Mouse (Mus musculus) layer of hippocampus, adult 18-20 months (tissue): ENCODE results near the gene Cd300lf. TPM values are rescaled to one million over a fixed set of nuclear protein-coding genes. Genes with fewer than 3 reads are reported as not detected.

Source experiments
- DNase-seq, 2 experiments: peaks; one replicate each; pipeline ENCODE4 v3.0.0; 2022; ENCODE audit warnings: low spot score in 2 of 2
- total RNA-seq, 2 experiments: library from RNA; stranded (reverse); gene quantifications; 2 replicates each; pipeline ENCODE4 v1.2.3; 2021

Cd300lf gene
- total RNA-seq, 2 experiments from 2014 or later = 0.45 to 0.51 TPM

DNA sequence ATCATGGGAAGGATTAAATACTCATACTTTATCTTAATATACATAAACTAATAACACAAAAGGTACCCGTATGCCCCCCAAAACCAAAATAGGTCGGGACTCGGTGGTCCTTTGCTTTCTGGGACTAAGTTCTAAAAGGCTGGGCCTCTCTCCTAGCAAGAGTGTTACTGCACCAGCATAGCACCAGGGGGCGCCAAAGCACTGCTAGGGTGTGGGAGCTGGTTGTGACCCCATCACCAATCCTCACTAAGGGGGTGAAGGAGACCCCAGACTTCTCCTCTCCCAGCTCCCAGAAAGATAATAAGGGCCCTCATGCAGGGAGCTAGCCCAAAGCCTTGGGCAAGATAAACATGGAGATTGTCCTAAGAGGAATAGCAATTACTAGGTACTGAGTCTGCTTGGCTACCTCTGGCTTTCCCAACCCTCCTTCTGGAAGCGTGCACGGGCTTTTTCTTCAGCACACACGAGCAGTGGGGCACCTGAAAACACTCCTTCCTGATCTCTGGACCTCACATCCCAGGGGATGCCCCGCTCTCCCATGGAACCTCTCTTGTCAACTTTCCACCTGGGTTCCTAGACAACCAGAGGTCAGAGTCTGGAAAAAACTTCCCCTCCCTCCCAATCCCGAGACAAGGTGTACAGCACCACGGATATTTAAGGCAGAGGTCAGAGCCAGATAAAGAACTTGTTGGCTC is 27.2 kb upstream of the Cd300lf start:
- peak in 1 of 2 experiments; percentile 54 for DNase-seq

DNA sequence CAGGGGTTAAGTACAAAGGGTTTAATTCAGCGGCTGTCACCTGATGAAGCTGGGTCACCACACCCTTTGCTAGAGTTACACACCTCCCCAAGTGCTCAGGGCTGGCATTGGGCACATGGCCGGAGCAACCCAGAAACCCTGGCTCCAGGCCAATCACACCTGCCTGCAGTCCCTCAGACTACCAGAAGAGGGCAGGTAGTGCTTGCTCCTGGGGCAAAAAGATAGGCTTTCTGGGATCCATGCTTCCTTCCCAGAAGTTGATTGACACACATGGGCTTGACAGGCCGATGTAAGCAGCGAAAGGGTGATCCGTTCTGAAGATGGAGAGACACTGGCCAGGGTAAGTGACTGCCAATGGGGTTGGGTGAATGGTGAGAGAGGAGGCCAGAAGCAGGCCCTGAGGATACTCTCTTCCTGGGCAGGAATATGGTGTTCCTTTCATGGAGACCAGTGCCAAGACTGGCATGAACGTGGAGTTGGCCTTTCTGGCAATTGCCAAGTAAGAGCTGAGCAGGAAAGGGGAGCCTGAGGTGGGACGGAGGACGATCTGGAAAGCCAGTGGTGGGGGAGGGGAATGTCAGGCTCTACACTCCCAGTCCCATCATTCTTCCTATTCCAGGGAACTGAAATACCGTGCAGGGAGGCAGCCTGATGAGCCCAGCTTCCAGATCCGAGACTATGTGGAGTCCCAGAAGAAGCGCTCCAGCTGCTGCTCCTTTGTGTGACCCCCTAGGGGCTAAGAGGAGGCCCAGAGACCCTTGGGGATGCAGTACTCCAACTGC is 26.4 kb upstream of the Cd300lf start:
- DNase-seq = peak in 1 of 2 experiments; percentile 68

DNA sequence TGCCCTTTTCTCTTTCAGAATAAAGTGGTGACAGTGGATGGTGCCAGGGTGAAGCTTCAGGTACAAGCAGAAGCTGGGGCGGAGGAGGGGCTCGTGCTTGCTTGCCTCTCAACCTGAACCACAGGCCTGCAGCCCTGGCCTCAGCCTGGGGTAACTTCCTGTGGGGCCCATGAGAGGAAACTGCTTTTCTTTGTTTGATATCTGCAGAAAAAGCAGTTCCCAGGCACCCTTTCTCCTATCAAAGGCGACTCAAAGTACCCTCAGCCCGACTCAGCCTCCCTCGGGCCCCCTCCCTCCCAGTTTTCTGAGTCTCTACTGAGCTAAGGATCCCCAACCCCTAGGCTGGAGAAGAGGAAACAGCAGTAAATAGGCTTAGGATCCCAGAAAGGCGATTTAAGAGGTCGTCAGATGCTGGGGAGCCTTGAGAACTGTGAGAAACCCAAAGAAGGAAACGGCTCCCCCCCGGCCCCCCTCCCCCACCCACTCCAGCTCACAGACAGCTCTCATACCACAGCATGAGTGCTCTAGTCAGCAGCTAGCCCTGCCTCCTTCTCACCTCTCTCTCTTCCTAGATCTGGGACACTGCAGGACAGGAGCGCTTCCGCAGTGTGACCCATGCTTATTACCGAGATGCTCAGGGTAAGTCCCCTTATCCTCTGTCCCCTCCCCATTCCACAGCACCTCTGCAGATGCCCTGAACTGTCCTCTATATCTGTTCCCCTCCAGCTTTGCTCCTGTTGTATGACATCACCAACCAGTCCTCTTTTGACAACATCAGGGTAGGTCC is 24.3 kb upstream of the Cd300lf start:
- no peak for DNase-seq

DNA sequence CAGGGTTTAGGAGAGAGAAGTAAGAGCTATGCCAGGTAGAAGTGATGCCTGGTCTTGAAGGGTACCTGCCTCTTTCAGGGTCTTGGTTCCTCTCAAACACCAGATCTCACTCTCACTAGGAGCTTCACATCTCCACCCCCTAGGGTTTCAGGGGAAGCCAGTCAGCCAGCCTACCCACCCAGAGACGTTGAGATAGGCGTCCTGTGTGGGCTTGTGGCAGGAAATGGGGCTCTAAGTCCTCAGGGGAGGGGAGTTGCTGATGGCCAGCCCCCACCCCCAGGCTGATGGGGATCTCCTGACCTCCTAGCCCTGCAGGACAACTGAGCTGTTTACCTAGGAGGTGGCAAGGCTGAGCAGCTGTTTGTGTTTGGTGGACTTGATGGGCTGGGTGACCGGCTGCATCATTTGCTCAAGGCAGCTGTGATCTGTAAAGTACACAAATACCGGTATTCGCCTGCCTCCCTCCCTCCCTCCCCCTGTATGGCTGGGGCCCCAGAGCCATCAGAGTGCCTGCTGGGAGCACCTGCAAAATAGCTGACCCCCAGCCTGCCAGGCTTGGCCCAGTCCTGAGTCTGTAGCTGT is 21.4 kb upstream of the Cd300lf start:
- no peak for DNase-seq

DNA sequence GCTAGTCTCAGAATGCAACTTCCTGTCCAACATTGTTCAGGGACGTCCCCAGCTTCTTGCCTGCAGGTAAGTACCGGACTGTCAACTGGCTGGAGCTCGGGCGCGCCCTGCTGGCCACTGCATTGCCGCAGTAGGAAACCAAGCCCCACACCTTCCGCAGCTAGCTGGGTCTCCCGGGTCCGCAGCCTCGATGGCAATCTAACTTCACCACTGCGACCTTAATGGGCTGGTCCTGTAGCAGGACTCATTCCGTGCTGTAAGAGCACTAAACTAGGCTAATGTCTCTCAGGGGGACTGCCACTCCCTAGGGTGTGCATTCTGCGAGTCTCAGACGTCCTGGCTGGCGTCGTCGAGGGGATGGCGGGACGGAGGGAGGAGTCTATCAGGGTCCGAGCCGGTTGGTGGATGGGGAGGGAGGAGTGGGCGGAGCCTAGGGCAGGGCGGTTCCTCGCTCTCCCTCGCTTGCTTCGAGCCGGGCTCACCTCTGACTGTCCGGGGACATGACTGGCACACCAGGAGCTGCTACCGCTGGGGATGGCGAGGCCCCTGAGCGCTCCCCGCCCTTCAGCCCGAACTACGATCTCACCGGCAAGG is 20.0 kb upstream of the Cd300lf start:
- peak in 1 of 2 experiments; percentile 64 for DNase-seq

DNA sequence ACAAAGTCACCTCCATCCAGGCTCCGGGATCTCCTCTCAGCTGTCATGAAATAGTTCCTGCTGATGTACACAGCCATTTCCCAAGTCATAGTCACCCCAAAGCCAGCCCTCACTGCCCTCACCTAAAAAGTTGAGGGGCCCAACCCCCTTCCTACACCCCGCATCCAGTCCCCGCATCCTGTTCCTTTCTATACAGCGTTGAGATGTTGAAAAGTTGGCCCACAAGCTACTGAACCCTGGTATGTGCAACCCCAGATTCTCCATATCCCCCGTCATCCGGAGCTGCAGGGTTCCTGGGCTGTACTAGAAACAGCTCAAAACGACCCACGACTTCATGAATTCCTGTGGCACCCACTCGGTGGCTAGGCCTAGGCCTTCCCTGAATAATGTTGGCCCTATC is 19.3 kb upstream of the Cd300lf start:
- no peak for DNase-seq

DNA sequence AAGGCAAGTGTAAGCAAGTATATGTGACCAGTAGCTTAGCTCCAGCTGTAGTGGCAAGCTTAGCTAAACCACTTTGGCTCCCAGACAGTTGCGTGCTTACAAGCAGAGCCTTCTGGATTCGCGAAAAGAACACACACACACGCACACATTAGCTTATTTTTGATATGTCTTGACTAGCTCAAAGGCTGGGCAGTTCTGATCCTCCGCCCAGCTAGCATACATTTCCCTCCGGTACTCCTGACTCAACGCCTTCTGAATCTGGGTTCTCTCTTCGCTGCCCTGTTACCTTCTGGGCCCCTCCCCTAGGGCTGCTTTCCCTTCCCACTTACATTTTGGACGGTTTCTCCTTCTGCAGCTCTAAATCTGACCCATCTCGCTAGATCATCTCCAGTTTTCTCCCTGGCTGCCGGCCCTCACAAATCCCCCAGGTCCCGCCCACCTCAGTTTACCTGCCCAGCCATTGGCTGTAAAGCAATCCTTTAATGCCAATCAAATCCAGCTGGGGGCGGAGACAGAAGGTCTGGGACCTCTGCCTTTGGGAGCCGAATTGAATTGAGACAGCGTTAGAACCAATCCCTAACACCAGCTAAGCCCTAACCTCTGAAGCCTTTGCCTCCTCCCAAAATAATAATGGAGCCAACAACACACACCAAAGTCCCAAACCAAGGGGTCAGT is 18.1 kb upstream of the Cd300lf start:
- DNase-seq = peak in 1 of 2 experiments; percentile 33

DNA sequence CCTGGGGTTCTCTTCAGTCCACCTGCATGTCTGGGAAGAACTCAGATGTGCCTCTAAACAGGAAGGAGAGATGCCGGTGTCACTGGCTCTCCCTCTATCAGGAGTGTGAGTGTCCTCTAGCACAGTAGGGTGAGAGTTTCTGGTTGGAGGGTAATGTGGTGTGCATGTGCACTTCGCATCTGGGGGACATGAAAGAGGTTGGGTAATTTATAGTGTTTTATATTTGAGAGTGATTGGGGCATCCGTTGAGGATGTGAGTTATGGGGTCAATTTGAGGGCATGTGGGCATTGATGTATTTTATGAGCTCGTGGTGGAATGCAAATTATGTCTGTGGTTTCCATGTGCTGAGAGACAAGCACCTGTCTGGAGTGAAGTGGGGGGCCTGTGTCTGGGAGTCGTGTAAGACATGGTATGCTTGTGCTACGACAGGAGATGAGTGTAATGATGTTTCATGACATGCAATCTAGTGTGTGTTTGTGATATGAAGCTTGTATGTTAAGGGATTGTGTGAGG is 17.0 kb upstream of the Cd300lf start:
- no peak for DNase-seq

DNA sequence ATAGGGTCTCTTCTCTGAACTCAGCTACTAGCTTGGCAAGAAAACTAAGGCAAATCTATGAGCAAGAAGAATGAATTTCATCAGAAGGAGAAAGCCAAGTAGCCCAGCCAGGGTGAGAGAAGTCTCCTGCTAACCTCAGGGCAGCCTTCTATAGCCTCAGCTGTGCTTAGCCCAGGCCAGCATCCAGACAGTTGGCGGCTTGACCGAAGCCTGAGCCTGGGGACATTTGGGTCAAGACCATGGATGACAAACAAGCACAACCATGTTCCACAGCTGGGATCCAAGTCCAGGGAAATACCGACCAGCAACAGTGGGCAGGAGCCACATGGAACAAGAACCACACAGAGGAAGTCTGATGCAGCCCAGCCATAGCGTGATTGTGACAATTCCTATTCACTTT is 14.0 kb upstream of the Cd300lf start:
- DNase-seq = no peak

DNA sequence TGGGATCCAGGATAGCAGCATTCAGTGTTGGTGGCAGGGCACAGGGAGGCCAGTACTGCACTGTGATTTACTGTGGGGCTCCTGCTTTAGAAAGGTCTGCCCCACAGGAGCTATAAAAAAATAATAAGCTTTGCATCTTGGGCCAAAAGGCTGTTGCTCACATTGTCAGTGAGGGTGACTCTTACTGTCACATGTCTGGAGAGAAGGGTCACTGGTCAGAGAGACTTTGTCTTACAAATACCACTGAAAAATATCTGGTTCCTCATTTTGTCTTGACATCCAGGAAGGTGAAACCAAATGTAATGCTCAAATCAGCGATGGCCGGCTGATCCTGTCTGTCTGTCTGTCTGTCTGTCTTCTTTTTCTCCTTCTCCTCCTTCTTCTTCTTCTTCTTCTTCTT is 8.2 kb upstream of the Cd300lf start:
- no peak for DNase-seq

DNA sequence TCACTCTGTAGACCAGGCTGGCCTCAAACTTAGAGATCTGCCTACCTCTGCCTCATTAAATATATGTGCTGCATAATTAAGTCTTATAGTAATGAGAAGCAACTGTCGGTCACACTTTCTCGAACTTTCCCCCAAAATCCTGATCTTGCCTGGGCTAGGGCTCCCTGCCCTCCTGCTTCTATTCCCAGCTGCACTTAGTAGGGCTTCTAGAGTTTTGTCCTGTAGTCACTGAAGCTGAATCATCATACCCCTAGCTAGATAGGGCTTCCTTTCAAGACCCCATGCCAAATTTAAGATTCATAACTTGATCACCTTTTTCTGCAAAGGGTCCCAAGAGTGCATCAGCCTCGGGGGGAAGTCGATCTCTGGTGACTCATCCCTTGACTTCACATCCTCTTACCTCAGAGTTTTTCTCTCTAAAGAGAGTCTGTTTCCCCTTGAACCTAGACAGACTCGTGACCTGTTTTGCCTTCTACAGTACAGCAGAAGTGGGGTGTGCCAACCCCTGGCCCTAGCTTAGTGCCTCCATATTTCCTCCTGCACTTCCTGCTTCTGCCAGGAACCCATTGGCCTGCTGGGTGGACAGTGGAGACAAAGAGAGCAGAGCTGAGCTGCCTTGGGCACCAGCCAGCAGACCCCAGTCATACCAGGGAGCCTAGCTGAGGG is 4.9 kb upstream of the Cd300lf start:
- no peak for DNase-seq

DNA sequence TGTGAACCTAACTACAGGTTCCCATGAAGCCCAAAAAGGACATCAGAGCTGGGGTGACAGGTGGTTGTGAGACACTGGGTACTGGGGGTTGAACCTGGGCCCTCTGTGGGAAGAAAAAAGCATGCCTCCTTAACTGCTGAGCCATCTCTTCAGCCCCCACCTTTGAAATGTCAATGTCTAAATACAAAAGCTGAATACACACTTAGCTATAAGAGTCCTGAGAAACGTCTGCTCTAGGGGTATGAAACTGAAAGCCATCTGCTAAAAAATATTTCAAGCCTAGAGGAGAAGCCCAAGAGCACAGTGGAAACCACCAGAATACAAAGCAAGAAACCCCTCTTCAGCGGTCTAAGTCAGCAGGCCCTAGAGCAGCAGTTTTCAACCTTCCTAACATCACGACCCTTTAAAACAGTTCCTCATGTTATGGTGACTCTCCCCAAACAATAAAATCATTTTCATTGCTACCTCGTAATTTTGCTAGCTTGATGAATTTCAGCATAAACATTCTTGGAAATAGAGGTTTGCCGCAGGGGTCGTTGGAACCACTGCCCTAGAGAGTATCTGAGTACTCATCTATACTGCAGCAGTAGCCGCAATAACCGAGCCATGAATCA is 1.9 kb downstream of the Cd300lf start:
- DNase-seq = no peak

DNA sequence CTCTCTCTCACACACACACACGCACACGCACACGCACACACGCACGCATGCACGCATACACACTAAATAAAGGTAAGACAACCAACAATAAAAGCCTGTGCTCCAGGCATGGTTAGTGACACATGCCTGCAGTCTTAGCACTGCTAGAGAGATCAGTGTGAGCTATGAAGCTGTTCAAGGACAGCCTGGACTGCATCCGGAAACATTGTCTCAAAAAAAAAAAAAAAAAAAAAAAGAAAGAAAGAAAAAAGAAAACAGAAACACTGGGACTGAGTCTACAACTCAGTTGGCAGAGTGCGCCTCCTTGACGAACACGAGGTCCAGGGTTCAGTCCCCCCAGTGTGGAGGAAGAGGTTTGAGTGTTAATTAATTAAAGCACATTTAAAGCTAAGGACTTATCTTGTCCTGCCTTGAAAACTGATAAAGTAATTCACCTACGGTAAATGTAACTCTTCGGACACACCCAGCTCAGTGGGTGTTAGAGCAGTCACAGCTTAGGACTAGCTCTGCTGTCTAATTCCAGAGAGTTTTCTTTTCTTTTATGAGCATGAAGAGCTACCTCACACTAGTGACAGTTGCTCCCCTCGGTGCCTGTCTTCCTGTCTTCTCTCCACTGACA is 4.2 kb downstream of the Cd300lf start:
- no peak for DNase-seq

DNA sequence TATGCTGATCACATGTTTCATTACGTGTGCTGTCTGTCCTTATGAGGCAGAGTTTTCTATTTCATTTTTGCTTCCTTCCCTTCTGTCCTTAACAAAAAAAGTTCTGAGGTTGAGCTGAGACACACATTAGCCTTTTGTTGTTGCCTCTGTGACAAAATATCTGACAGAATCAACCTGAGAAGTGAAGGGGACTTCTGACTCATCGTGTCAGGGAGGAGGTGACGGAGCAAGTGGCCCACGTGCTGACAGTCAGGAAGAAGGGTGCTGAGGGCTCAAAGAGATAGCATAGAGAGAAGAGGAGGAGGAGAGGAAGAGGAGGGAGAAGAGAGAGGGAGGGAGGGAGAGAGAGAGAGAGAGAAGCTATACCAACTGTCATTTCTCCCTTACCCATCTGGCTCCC is 5.3 kb downstream of the Cd300lf start:
- DNase-seq = no peak

DNA sequence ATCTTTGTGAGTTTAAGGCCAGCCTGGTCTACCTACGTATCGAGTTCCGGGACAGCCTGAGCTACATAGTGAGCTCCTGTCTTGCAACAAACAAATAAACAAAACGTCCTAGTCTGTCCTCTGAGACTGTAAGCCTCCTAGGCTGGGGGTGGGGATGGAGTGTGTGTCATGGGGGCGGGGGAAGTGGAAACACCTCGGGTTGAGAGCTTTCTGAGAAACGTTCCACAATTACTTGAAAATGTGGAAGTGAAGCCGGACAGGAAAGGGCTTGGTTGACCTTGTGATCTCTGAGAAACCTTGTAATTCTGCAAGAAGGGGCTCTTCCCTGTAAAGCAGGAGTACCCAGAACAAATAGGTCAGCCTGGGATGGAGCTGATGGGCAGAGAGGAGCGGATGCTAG is 14.4 kb downstream of the Cd300lf start:
- DNase-seq = no peak

DNA sequence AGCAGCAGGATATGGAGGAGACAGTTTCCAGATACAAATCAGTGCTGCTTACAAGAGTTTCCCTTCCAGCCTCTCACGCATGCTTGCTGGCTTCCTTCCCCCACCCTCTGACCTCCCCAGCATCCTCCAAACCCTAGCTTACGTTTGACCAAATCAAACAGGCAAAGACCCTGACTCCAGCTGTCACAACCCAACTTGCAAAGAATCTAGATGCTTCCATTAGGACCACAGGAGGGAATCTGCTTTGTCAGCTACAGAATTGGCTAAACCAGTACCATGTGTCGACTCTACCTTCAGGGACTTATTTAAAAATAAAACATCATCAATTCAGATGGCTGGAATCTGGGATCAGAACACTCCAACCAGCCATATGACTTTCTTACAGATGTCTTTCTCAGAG is 21.6 kb downstream of the Cd300lf start:
- DNase-seq = no peak

DNA sequence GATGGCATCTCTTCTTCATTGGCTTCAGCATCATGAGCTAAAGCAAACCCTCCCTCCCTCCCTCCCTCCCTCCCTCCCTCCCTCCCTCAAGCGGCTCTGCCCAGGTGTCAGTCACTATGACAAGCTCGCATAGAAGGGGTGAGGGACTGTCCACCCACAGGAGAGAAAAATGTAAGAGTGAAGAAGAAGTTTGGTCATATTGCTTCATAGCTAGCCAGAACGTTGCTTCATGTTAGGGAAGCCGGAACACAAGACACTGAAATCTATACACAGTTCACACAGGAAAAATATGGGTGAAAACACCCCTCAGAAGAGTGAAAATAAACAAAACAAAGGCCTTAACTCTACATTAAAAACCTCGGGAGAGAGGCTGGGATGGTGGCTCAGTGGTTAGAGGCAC is 23.5 kb downstream of the Cd300lf start:
- DNase-seq = no peak

DNA sequence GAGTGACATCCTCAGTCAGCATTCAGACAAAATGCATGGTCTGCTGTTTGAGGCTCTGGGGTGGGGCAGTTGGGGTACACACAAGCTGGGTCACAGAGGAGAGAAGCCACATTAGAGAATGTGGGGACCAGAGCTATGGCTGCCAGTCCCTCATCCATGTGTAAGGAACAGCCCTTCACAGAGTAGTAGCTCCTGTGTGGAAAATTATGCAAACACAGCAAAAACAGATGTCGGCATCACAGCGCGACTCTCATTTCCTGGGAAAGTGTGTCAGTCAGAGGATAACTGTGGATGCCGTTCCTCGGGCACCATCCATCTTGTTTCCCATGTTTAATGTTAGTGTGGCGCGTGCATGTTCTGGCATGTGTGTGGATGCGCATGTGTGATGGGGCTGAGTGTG is 25.6 kb downstream of the Cd300lf start:
- DNase-seq = no peak

DNA sequence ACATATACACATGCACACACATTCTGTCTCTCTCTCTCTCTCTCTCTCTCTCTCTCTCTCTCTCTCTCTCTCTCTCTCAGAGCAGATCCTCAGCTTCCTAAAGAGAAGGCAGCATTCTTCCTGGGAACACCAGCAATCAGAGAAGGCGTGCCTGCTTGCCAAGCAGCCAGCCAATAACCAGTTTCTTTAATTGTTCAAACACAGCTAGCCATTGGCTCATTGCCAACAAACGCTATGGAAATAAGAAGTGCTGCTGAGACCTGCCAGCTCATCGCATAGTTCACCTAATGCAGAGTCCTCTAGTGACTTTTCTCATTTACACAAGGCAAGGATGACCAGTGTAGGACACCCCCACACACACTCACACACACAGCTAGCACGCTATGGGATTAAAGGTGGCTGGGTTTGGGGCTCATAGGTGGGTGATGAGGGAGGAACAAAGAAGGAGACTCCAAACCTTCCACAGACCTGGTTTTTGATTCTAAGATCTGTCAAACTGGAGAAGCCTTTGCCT is 26.3 kb downstream of the Cd300lf start:
- no peak for DNase-seq
